Mouse (Mus musculus) lung, adult 2 months (tissue): ENCODE data around the gene Slc6a13.

Source experiments
- CTCF ChIP-seq: fragments of 200-500 bp; IDR thresholded peaks from 2 replicates; pipeline ENCODE4 v1.5.1; 2011; ENCODE audit warnings: mild to moderate bottlenecking, low read length, control low read depth; ENCODE audit not compliant: insufficient read depth
- POLR2A ChIP-seq: fragments of 200-500 bp; IDR thresholded peaks from 2 replicates; pipeline ENCODE4 v1.6.1; 2011; ENCODE audit warnings: low read depth, mild to moderate bottlenecking, control low read depth, low read length, borderline replicate concordance; ENCODE audit errors: extremely low read depth

GRCm38 (mm10) chr6:121363956-121364355, 63.9 kb downstream of the Slc6a13 start:
- TF ChIP-seq CTCF = no peak
- no peak for TF ChIP-seq POLR2A
